Mouse (Mus musculus) midbrain, embryonic 14.5 days (tissue): Measurements from ENCODE around the gene Cyp17a1. TPM values are rescaled to one million over a fixed set of nuclear protein-coding genes. Genes with fewer than 3 reads are reported as not detected.

Experiments used
- ATAC-seq: fragments of 200-750 bp; cut with Nextera tagmentation; 2 replicates; pipeline ENCODE4 v1.8.0; 2017; ENCODE audit warnings: moderate number of reproducible peaks, moderate library complexity; ENCODE audit not compliant: low FRiP score, low TSS enrichment
- DNase-seq: peaks from one replicate; pipeline ENCODE4 v3.0.0-alpha.2; 2015
- H3K27ac ChIP-seq: fragments of 300-500 bp; sonication (generic); replicated peaks from 2 replicates; pipeline ENCODE4 v1.5.1; 2014; ENCODE audit warnings: mild to moderate bottlenecking, low read depth, low read length, moderate library complexity
- H3K27me3 ChIP-seq: fragments of 300-500 bp; sonication (generic); 2 replicates; pipeline ENCODE4 v1.6.1; 2014; ENCODE audit warnings: low read length, control low read depth, mixed read lengths; ENCODE audit not compliant: control insufficient read depth, insufficient read depth
- H3K36me3 ChIP-seq: fragments of 300-500 bp; sonication (generic); 2 replicates; pipeline ENCODE4 v1.6.1; 2014; ENCODE audit warnings: low read length, control low read depth; ENCODE audit not compliant: control insufficient read depth, insufficient read depth
- H3K4me1 ChIP-seq: fragments of 300-500 bp; sonication (generic); 2 replicates; pipeline ENCODE4 v1.6.1; 2014; ENCODE audit warnings: mild to moderate bottlenecking, antibody characterized with exemption, low read length, control low read depth; ENCODE audit not compliant: control insufficient read depth, insufficient read depth
- H3K4me2 ChIP-seq: fragments of 300-500 bp; sonication (generic); 2 replicates; pipeline ENCODE4 v1.6.1; 2014; ENCODE audit warnings: mild to moderate bottlenecking, low read length, moderate library complexity
- H3K4me3 ChIP-seq: fragments of 300-500 bp; sonication (generic); replicated peaks from 2 replicates; pipeline ENCODE4 v1.5.1; 2014; ENCODE audit warnings: low read depth, low read length
- H3K9ac ChIP-seq: fragments of 300-500 bp; sonication (generic); replicated peaks from 2 replicates; pipeline ENCODE4 v1.6.1; 2014; ENCODE audit warnings: mild to moderate bottlenecking, low read length, moderate library complexity
- H3K9me3 ChIP-seq: fragments of 300-500 bp; sonication (generic); 2 replicates; pipeline ENCODE4 v1.6.1; 2016; ENCODE audit warnings: low read length, control low read depth, mixed read lengths; ENCODE audit not compliant: control insufficient read depth
- WGBS: fragments of 180-500 bp; shearing (Covaris S2); extraction: QIAGEN DNeasy Blood & Tissue Kit; methylation state at CpG from one replicate; pipeline ENCODE4 v1.1.7; 2014; 5-methylcytosine and 5-hydroxymethylcytosine counted together
- polyA plus RNA-seq: library from polyadenylated mRNA; unstranded; fragments of >200 nt; fragmentation: Nextera tagmentation; extraction: Ambion mirVana; gene quantifications from 2 replicates; pipeline ENCODE4 v1.2.1, GENCODE M21; 2014

Gene Cyp17a1
- polyA plus RNA-seq, 1 experiment from 2014 or later, result not detected

DNA sequence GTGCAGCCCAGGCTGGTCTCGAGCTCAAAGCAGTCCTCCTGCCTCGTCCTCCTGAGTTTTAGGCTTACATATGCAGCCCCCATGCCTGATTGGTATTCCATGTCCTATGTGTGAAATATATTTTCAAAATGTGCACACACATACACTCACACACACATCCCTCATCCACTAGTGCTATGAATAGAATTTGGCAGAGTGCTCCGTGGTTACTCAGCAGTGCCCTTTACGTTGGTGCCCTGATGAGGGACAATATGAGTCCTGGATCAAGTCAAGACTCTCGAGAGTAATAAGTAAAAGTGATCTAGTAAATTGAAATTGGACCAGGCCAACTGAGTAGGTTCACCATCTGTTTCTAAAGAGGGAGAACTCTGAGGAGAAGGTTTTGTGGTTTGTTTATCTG lies 29.7 kb downstream of the Cyp17a1 start:
- Histone ChIP-seq H3K4me2 (no peak overlapping the region), H3K27ac (no peak overlapping the region), H3K27me3 (no peaks in the 10 kb centered on the region), H3K9ac (no peak overlapping the region), H3K4me1 (peaks cover 20% of the 10 kb centered on the region), H3K4me3 (no peak overlapping the region), H3K36me3 (peaks cover 20% of the 10 kb centered on the region), H3K9me3 (no peaks in the 10 kb centered on the region)
- ATAC-seq (no peak), DNase-seq (no peak)
- WGBS, result 83% methylated on average over 5 of the region's 5 CpGs

DNA sequence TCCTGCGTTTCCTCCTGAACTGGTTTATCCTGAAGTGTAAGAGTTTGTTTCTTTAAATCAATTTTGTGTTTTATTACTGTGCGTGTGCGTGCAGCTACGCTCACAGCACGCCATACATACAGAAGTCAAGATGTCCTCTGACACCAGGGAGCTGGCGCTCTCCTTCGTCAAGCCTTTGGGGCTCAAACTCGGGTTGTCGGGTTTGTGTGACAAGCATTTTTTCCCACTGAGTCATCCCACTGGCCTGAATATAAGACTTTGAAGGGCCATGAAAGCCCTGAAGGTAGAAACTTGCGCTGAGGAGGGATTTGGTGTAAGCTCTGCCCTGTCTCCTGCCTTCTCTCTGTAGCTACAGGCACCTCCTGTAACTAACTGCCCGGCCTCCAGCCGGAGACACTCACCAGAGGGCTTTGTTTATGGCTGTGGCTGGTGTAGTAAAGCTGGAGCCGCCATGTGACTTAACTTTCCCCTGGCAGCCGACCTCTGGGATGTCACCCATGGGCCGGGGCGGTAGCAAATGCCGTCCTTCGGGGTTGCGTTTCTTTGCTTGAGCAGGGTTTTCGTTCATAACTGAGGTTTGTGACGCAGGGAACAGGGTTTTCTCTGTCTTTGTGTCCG lies 30.7 kb downstream of the Cyp17a1 start:
- H3K9me3 ChIP-seq, result no peaks in the 10 kb centered on the region
- H3K4me2 ChIP-seq, result no peak overlapping the region
- H3K36me3 ChIP-seq, result peaks cover 20% of the 10 kb centered on the region
- H3K9ac ChIP-seq, result no peak overlapping the region
- 69% methylated on average over 22 of the region's 22 CpGs for WGBS
- H3K4me1 ChIP-seq, result peaks cover 20% of the 10 kb centered on the region
- H3K27ac ChIP-seq, result peak overlapping the region; percentile 60
- ATAC-seq (no peak), DNase-seq (no peak)
- H3K27me3 ChIP-seq, result no peaks in the 10 kb centered on the region
- no peak overlapping the region for H3K4me3 ChIP-seq

DNA sequence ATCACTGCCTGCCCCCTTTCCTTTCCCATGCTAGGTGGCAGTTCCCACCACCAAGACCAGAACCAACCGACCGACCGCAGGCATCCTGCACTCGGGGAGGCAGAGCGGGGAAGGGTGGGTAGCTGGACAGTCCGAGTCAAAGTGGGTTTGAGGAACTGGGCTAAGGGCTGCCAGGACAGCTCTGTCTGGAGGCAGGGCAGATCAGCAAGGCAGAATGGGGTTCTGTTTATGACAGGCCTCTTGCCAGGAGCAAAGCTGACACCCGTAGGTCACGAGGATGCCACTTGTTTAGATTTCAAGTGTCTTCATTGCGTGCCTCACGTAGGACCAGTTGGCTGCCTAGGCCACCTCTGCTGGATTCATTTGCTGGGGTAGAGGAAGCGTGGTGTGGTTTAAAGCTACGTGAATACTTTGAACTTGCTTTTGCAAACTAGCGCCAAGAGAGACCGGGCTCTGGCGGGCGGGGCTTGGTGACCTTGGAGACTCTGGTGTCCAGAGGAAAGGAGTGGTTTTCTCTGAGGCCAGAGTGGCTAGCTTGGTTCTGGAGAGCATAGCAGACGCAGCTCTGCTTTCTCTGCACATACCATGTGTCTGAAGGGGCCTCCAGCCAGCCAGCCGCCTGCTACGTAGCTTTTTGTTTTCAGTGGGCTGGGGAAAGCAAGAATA lies 31.4 kb downstream of the Cyp17a1 start:
- Histone ChIP-seq H3K4me2 (no peak overlapping the region), H3K27ac (peak overlapping the region; percentile 60), H3K9me3 (no peaks in the 10 kb centered on the region), H3K36me3 (peaks cover 18% of the 10 kb centered on the region), H3K4me1 (peaks cover 20% of the 10 kb centered on the region), H3K9ac (no peak overlapping the region), H3K4me3 (no peak overlapping the region), H3K27me3 (no peaks in the 10 kb centered on the region)
- ATAC-seq (no peak), DNase-seq (peak; percentile 39)
- 69% methylated on average over 19 of the region's 19 CpGs for WGBS

DNA sequence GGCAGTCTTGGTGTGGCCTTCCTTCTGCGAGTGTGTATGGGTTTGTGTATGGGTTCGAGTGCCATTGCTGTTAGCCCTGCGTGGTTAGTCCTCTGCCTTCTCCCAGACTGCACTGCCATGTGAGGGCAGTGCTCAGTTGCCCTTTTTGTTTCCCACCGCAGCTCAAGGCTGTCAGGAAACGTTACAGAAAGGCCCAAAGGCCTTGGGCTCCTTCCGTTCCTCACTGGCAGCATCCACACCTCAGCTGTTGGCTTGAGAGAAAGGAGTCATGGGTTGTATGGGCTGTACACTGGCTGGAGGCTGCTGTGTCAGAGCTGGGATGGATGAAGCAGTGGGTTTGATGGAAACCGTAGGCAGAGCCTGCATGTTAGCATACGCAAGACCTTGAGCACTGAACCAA lies 32.2 kb downstream of the Cyp17a1 start:
- Histone ChIP-seq H3K36me3 (peaks cover 13% of the 10 kb centered on the region; the same call in 1 of the 2 replicates), H3K27me3 (no peaks in the 10 kb centered on the region), H3K4me1 (peaks cover 23% of the 10 kb centered on the region), H3K9me3 (no peaks in the 10 kb centered on the region), H3K27ac (peak overlapping the region; percentile 60; the same call in 1 of the 2 replicates), H3K4me2 (no peak overlapping the region), H3K9ac (no peak overlapping the region), H3K4me3 (no peak overlapping the region)
- DNase-seq (no peak), ATAC-seq (no peak)
- 93% methylated on average over 8 of the region's 8 CpGs for WGBS

DNA sequence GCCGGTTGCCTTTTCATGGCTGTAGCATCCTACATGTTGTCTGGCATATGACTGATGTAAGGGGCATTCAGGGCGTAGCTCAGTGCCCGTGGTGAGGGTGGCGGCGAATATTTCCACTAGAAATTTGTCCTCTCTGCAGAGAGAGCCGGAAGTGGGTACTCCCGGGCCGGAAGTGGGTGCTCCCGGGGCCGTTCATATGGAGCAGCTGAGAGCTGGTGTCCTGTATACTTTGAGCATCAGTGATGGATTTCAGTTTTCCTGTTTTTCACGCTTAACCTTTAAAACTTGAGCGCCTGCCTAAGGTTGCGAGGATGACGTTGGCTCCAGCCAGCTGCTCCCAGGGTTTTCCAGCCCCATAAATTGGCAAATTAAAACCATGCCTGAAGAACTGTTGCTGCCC lies 33.5 kb downstream of the Cyp17a1 start:
- H3K4me3 ChIP-seq, result no peak overlapping the region
- no peak overlapping the region for H3K27ac ChIP-seq
- H3K4me1 ChIP-seq, result peaks cover 16% of the 10 kb centered on the region
- H3K36me3 ChIP-seq, result 0 out of 2 replicates have a peak, but pooled peaks cover 6% of the 10 kb centered on the region
- ATAC-seq, result no peak
- no peaks in the 10 kb centered on the region for H3K27me3 ChIP-seq
- DNase-seq, result no peak
- no peak overlapping the region for H3K9ac ChIP-seq
- 95% methylated on average over 14 of the region's 14 CpGs for WGBS
- no peaks in the 10 kb centered on the region for H3K9me3 ChIP-seq
- no peak overlapping the region for H3K4me2 ChIP-seq

DNA sequence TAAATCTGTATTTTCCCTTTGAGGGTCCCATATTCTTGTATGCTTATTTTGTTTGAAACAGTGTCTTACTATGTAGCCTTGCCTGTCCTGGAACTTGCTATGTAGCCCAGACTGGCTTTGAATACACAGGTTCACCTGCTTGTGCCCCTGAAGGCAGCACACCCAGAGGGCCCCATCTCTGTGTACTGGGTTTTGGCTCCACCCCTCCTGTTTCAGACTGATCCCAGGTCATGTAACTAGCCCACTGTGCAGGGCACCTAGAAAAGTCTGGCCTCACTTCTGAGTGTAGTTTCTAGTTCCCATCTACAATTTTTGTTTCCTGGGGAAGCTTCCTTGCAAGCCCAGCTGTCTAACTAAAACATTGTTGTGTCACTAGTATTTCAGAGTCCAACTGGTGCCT lies 33.9 kb downstream of the Cyp17a1 start:
- H3K4me3 ChIP-seq, result no peak overlapping the region
- no peak for DNase-seq

DNA sequence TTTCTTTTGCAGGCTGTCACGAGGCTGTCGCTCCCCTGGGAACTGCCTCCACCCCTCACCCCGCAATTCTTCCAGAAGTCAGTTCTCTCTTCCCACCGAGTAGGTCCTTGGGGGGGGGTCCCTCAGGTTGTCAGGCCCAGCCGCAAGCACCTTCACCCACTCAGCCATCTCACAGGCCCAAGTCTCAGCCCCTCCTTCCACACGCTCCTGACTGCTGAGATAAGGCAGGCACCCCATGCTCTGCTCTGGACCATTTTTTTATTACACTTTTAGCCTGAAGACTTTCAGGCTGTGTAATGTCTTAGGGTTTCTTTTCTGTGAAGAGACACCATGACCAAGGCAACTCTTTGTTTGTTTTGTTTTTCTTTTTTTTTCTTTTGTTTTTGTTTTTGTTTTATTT lies 35.4 kb downstream of the Cyp17a1 start:
- Histone ChIP-seq H3K4me3 (no peak overlapping the region), H3K4me1 (0 out of 2 replicates have a peak, but pooled peaks cover 7% of the 10 kb centered on the region), H3K36me3 (0 out of 2 replicates have a peak, but pooled peaks cover 5% of the 10 kb centered on the region), H3K27me3 (no peaks in the 10 kb centered on the region), H3K9me3 (no peaks in the 10 kb centered on the region), H3K27ac (0 out of 2 replicates have a peak overlapping the region, but pooled peaks have one; percentile 26), H3K9ac (no peak overlapping the region), H3K4me2 (no peak overlapping the region)
- DNase-seq, result no peak
- ATAC-seq, result no peak
- 73% methylated on average over 6 of the region's 6 CpGs for WGBS

More for the DNA sequence above, 33.9 kb downstream of the Cyp17a1 start:
- Histone ChIP-seq H3K27me3 (no peaks in the 10 kb centered on the region), H3K9ac (no peak overlapping the region), H3K27ac (no peak overlapping the region), H3K4me2 (no peak overlapping the region), H3K9me3 (no peaks in the 10 kb centered on the region), H3K4me1 (peaks cover 13% of the 10 kb centered on the region; the same call in 1 of the 2 replicates), H3K36me3 (0 out of 2 replicates have a peak, but pooled peaks cover 5% of the 10 kb centered on the region)
- ATAC-seq, result no peak

DNA sequence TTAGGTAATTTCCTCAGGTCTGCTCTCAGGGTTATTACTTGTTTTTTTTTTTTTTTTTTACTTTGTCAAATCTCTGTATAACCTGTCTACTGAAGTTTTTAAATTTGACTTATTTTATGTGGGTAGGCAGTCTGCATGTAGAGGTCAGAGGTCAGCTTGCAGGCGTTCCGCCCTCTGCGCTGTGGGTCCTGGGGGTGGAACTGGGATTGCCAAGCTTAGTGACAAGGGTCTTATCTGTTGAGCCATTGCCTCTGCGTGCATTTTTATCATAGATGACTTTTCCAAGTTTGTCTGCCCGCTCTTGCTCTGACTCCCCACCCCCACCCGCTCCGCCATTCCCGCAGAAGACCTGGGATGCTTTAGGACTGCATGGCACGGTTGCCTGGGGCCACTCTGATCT lies 37.2 kb downstream of the Cyp17a1 start:
- no peak overlapping the region for H3K9ac ChIP-seq

DNA sequence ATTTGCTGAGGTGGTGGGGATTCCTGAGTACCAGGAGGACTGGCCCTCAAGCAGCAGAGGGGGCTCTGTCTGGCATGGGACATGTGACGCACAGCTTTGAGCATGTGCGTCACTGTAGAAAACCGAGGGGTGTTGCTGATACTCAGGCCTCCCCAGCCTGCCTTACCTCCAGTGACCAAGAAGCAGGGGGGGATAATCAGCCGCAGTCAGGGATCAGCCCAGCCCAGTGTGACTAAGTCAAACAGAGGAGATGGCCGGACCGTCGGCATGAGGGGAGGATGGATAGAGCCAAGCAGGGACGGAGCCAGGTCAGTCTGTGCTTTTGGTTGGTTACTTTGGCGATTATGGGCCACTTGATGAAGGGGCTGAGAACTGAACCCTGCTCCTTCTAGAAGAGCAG lies 41.3 kb downstream of the Cyp17a1 start:
- Histone ChIP-seq H3K4me3 (no peak overlapping the region), H3K27me3 (no peaks in the 10 kb centered on the region), H3K36me3 (0 out of 2 replicates have a peak, but pooled peaks cover 3% of the 10 kb centered on the region), H3K4me1 (0 out of 2 replicates have a peak, but pooled peaks cover 4% of the 10 kb centered on the region), H3K9ac (no peak overlapping the region), H3K4me2 (no peak overlapping the region), H3K9me3 (no peaks in the 10 kb centered on the region), H3K27ac (no peak overlapping the region)
- WGBS, result 65% methylated on average over 9 of the region's 9 CpGs
- ATAC-seq, result no peak
- DNase-seq, result no peak

More for the DNA sequence above, 37.2 kb downstream of the Cyp17a1 start:
- 53% methylated on average over 9 of the region's 9 CpGs for WGBS
- Histone ChIP-seq H3K27me3 (no peaks in the 10 kb centered on the region), H3K4me2 (no peak overlapping the region), H3K36me3 (0 out of 2 replicates have a peak, but pooled peaks cover 5% of the 10 kb centered on the region), H3K9me3 (no peaks in the 10 kb centered on the region), H3K4me3 (no peak overlapping the region), H3K4me1 (0 out of 2 replicates have a peak, but pooled peaks cover 4% of the 10 kb centered on the region), H3K27ac (no peak overlapping the region)
- DNase-seq, result no peak
- no peak for ATAC-seq
